Mouse (Mus musculus) neural tube, embryonic 11.5 days (tissue): Measurements from ENCODE around the gene Hoxa13. TPM values are rescaled to one million over a fixed set of nuclear protein-coding genes. Genes with fewer than 3 reads are reported as not detected.
A peak's percentile ranks its signal among the peaks of the same experiment; 100 is the strongest.

Source experiments
- ATAC-seq: fragments of 200-750 bp; cut with Nextera tagmentation; 2 replicates; pipeline ENCODE4 v1.8.0; 2017; ENCODE audit warnings: moderate number of reproducible peaks, mild to moderate bottlenecking, moderate TSS enrichment, moderate library complexity; ENCODE audit not compliant: insufficient read depth, low FRiP score, low TSS enrichment
- DNase-seq: peaks from one replicate; pipeline ENCODE4 v3.0.0-alpha.2; 2015; ENCODE audit warnings: low spot score
- H3K27ac ChIP-seq: fragments of 300-500 bp; sonication (generic); 2 replicates; pipeline ENCODE4 v1.5.1; 2014; ENCODE audit warnings: low read depth, mild to moderate bottlenecking, low read length
- H3K27me3 ChIP-seq: fragments of 300-500 bp; sonication (generic); 2 replicates; pipeline ENCODE4 v1.6.1; 2014; ENCODE audit warnings: mild to moderate bottlenecking, low read length, mixed read lengths; ENCODE audit not compliant: control insufficient read depth, insufficient read depth
- H3K36me3 ChIP-seq: fragments of 300-500 bp; sonication (generic); 2 replicates; pipeline ENCODE4 v1.6.1; 2014; ENCODE audit warnings: mild to moderate bottlenecking, low read length, moderate library complexity, mixed read lengths; ENCODE audit not compliant: control insufficient read depth, insufficient read depth
- H3K4me1 ChIP-seq: fragments of 300-500 bp; sonication (generic); 2 replicates; pipeline ENCODE4 v1.6.1; 2014; ENCODE audit warnings: low read length, mixed read lengths; ENCODE audit not compliant: control insufficient read depth, insufficient read depth
- H3K4me2 ChIP-seq: fragments of 300-500 bp; sonication (generic); 2 replicates; pipeline ENCODE4 v1.6.1; 2014; ENCODE audit warnings: low read depth, mild to moderate bottlenecking, moderate library complexity
- H3K4me3 ChIP-seq: fragments of 300-500 bp; sonication (generic); 2 replicates; pipeline ENCODE4 v1.5.1; 2014; ENCODE audit warnings: low read depth, low read length
- H3K9ac ChIP-seq: fragments of 300-500 bp; sonication (generic); 2 replicates; pipeline ENCODE4 v1.6.1; 2014; ENCODE audit warnings: mild to moderate bottlenecking, low read length
- H3K9me3 ChIP-seq: fragments of 300-500 bp; sonication (generic); 2 replicates; pipeline ENCODE4 v1.6.1; 2016; ENCODE audit warnings: low read length; ENCODE audit not compliant: control insufficient read depth
- WGBS: fragments of 180-500 bp; shearing (Covaris S2); extraction: QIAGEN DNeasy Blood & Tissue Kit; methylation state at CpG from one replicate; pipeline ENCODE4 v1.1.7; 2014; 5-methylcytosine and 5-hydroxymethylcytosine counted together
- microRNA counts: library from miRNA; unstranded; fragments of <30 nt; microRNA quantifications from one replicate; lab custom pipeline; 2015
- microRNA-seq: library from miRNA; unstranded; fragments of <30 nt; microRNA quantifications from one replicate; pipeline ENCODE4, GENCODE M21; 2016
- polyA plus RNA-seq: library from polyadenylated mRNA; unstranded; fragments of >200 nt; fragmentation: Nextera tagmentation; extraction: Ambion mirVana; gene quantifications from 2 replicates; pipeline ENCODE4 v1.2.1, GENCODE M21; 2014

Gene Hoxa13
- polyA plus RNA-seq, 1 experiment from 2014 or later = 0.11 TPM

DNA sequence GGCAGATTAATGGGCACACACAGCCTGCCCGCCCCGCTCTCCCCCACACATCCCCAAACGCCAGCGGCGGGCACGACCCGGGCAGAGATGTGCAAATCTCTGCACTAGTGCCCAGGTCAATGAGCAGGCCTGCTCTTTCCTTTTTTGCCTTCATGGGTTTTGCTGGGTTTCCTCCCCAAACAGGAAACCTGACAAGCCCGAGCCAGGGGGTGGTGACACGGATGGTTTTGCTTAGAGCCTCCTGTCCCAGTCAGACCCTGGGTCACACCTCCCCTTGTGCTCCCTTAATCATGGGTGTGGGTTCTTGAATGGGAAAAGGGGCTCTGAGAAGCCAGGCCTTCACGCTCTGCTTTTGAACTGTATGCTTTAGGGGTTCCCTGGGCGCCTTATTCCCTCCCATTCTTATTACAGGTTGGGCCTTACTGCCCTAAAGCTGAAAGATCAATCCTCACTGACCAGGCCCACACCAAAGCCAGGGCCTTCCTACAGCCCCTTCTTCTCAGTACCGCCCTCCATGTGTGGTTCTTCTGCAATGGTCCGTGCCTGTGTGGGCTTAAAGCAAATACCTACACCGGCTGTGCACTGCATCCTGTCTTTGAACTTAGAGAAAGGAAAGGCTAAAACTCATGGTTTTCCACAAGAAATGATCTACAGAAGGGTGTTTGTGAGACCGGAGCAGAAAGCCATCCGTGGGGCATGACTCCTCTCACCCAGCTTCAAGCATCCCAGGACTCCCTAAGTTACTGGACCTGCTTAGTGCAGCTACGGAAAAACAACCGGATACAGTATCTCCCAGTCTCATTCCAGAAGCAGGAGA lies 51.6 kb downstream of the Hoxa13 start:
- H3K4me2 ChIP-seq = peak overlapping the region; percentile 99
- peak overlapping the region; percentile 99 for H3K9ac ChIP-seq
- peaks cover 40% of the 10 kb centered on the region for H3K4me1 ChIP-seq
- H3K9me3 ChIP-seq = no peaks in the 10 kb centered on the region
- ATAC-seq = no peak
- H3K27ac ChIP-seq = peak overlapping the region; percentile 100
- peak overlapping the region; percentile 87 for H3K4me3 ChIP-seq
- H3K27me3 ChIP-seq = no peaks in the 10 kb centered on the region
- 2% methylated on average over 17 of the region's 18 CpGs for WGBS
- peaks cover 7% of the 10 kb centered on the region for H3K36me3 ChIP-seq
- peak; percentile 49 for DNase-seq

DNA sequence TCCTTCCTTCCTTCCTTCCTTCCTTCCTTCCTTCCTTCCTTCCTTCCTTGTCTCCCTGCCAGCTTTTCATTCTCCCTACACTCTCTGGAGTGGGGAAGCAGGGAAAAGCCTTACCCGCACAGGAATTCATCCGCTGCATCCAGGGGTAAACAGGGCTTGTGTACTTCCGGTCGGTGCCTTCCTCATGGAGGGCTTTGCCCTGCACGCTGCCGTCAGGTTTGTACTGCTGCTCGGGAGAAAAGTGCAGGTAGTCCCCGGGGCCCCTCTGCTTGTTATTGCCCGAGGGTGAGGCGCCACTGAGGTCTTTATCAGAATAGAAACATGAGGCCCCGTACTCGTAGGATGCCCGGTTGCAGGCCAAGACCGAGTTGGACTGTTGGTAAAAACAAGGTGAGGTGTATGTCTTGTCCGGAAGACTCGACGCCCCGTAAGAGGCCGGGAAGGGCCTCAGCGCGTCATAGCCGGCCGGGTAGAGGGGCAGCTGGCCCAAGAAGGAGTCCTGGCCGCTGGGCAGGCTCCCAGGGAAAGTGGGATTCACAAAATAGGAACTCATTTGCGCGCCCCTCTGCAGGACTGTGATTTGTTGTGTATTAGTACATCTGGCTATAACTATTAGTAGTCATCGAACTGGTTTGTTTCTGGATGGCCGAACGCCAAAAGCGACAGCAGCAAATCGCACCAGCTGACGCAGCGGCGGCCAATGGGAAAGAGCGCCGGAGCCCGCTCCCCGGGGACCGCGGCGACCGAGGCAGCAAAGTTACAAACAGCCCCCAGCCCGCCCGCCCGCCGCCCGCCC lies 52.4 kb downstream of the Hoxa13 start, which contains the start of gene Hoxa6:
Gene Hoxa6 (minus strand): TSS at position 651 of the 796 bp plus-strand sequence.
- Histone ChIP-seq H3K4me3 (peak within 1 kb of the TSS; percentile 87), H3K4me2 (peak within 1 kb of the TSS; percentile 99), H3K27me3 (no peaks in the 10 kb centered on the region), H3K36me3 (peaks cover 12% of the 10 kb centered on the region), H3K4me1 (peaks cover 39% of the 10 kb centered on the region), H3K27ac (peak within 1 kb of the TSS; percentile 100), H3K9me3 (no peaks in the 10 kb centered on the region), H3K9ac (peak within 1 kb of the TSS; percentile 99)
- ATAC-seq = peak; percentile 21; the same call in 1 of the 2 replicates
- DNase-seq = peak; percentile 77
- WGBS = 1% methylated on average over 47 of the region's 47 CpGs

MicroRNA genes within 50 kb of the gene (microRNA counts, 519-probe panel; counts per million panel counts)
- microRNA mmu-miR-196b (lab: Ali Mortazavi, UCI) = 5,281 counts per million, percentile 92 among the panel's probes with 10 or more counts

Small RNA genes within 50 kb of the gene (microRNA-seq; reads per million reads assigned to microRNA genes)
- 12,174 reads per million, percentile 97 among the genes with 10 or more reads in this experiment for gene Mir196b

Other genes with a start within 250 kb of the Hoxa13 start
- 70.1 and 71.8 TPM in 2 replicates for gene Skap2, start 248.3 kb downstream of the Hoxa13 start, polyA plus RNA-seq
- 8.0 and 9.3 TPM in 2 replicates for gene Hoxa1, start 102.6 kb downstream of the Hoxa13 start, polyA plus RNA-seq
- 36.0 and 37.5 TPM in 2 replicates for gene Hoxa2, start 96.0 kb downstream of the Hoxa13 start, polyA plus RNA-seq
- 4.1 and 4.5 TPM in 2 replicates for gene 5730596B20Rik, start 83.4 kb downstream of the Hoxa13 start, polyA plus RNA-seq
- 10.2 and 11.7 TPM in 2 replicates for gene Hoxa4, start 69.1 kb downstream of the Hoxa13 start, polyA plus RNA-seq
- gene Hoxa5, start 56.3 kb downstream of the Hoxa13 start, polyA plus RNA-seq = 53.4 and 56.5 TPM in 2 replicates
- 16.0 and 18.8 TPM in 2 replicates for gene Hoxa6, start 52.2 kb downstream of the Hoxa13 start, polyA plus RNA-seq
- 20.2 TPM in 2 replicates for gene Hoxa3, start 47.5 kb downstream of the Hoxa13 start, polyA plus RNA-seq
- gene Gm28308, start 47.5 kb downstream of the Hoxa13 start, polyA plus RNA-seq = not detected in 2 replicates
- 61.2 and 71.3 TPM in 2 replicates for gene Hoxa7, start 39.0 kb downstream of the Hoxa13 start, polyA plus RNA-seq
- 98.8 and 105 TPM in 2 replicates for gene Hoxa9, start 29.8 kb downstream of the Hoxa13 start, polyA plus RNA-seq
- 70.6 and 72.8 TPM in 2 replicates for gene Hoxa10, start 20.0 kb downstream of the Hoxa13 start, polyA plus RNA-seq
- gene Hoxa11, start 15.1 kb downstream of the Hoxa13 start, polyA plus RNA-seq = 6.0 and 6.7 TPM in 2 replicates
- 1.9 TPM in 2 replicates for gene Evx1, start 52.6 kb upstream of the Hoxa13 start, polyA plus RNA-seq